23 mouse cellular contexts compared by ENCODE assay signal in the genomic region with DNA sequence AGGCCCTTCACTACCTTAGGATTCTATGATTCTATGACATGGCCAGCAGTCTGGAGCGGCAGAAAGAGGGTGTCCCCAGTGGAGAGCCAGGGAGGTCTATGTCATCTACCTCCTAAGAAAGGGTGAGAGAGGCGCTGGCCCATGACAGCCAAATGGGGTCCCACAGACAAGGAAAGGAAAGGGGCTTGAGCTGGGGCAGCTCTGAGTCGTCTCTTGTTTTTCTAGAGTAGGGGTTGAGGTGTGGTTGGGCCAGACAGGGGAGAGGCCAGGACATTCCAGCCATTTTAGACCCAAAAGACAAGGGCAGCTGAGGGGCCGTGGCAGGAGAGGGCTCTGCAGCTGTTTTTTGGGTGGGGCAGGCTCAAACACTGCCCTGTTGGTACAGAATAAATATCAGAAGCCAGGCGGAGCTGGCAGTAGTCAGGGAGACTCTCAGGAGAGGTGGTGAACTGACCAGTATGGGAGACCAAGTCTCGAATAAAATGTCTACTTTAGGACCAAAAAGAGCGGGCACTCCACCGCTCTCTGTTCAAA. TPM values are rescaled to one million over a fixed set of nuclear protein-coding genes. Genes with fewer than 3 reads are reported as not detected.
"Had no signal": no experiment of that assay in that cellular context is flagged by ENCODE, and none has a peak within 500 bp of the region (broad histone marks: within the 10 kb centered on the region; RNA-seq: fewer than 3 reads in every experiment).

Gene 1700013G24Rik (plus strand): TSS at position 51 of the 534 bp plus-strand sequence.

- H3K9ac ChIP-seq: limb, embryonic 12.5 days; liver, embryonic 15.5 days; neural tube, embryonic 13.5 days; stomach, embryonic 15.5 days had no signal

- H3K36me3 ChIP-seq: limb, embryonic 12.5 days; liver, embryonic 15.5 days; neural tube, embryonic 13.5 days; stomach, embryonic 15.5 days had no signal

- DNase-seq: kidney, adult 9 months; kidney, postnatal 36 days; layer of hippocampus, adult 9-11 months; layer of hippocampus, postnatal 36 days; lung, adult 2 months; lung, postnatal 36 days; midbrain, embryonic 14.5 days; retina, postnatal 1 day; right cerebral cortex, postnatal 4 days; thymus, postnatal 4 days had no signal

- H3K4me3 ChIP-seq: limb, embryonic 12.5 days; liver, embryonic 15.5 days; neural tube, embryonic 13.5 days; stomach, embryonic 15.5 days had no signal

- H3K27me3 ChIP-seq: limb, embryonic 12.5 days; liver, embryonic 15.5 days; neural tube, embryonic 13.5 days; stomach, embryonic 15.5 days had no signal

- H3K27ac ChIP-seq: kidney, postnatal 0 days; limb, embryonic 12.5 days; liver, embryonic 15.5 days; neural tube, embryonic 13.5 days; stomach, embryonic 15.5 days had no signal

- H3K9me3 ChIP-seq: limb, embryonic 12.5 days; liver, embryonic 15.5 days; neural tube, embryonic 13.5 days; stomach, embryonic 15.5 days had no signal

- H3K4me2 ChIP-seq: limb, embryonic 12.5 days; liver, embryonic 11.5 days; liver, embryonic 15.5 days; neural tube, embryonic 13.5 days; stomach, embryonic 15.5 days had no signal

- ATAC-seq: lung, postnatal 0 days had no signal

RNA-seq across cellular contexts. Expression of gene 1700013G24Rik, which starts in this region (rescaled TPM):
- total RNA-seq: layer of hippocampus, adult 18-20 months; layer of hippocampus, postnatal 36 days; left cerebral cortex, adult 8-10 months; left cerebral cortex, postnatal 25 days; megakaryocyte progenitor cell, adult 5-6 weeks; monocyte, adult 5-6 weeks had no signal
- polyA plus RNA-seq: kidney, postnatal 0 days; limb, embryonic 12.5 days; liver, embryonic 11.5 days; liver, embryonic 15.5 days; lung, postnatal 0 days; midbrain, embryonic 14.5 days; neural tube, embryonic 13.5 days; spleen, adult 2 months; stomach, embryonic 15.5 days had no signal
